Mouse (Mus musculus): Measurements from ENCODE around the gene Tnfrsf13c.
A peak's percentile ranks its signal among the peaks of the same experiment; 100 is the strongest.

The Tnfrsf13c gene

GRCm38 (mm10) chr15:82207105-82207459 lies 17.1 kb downstream of the Tnfrsf13c start:
- no peak for DNase-seq

DNA sequence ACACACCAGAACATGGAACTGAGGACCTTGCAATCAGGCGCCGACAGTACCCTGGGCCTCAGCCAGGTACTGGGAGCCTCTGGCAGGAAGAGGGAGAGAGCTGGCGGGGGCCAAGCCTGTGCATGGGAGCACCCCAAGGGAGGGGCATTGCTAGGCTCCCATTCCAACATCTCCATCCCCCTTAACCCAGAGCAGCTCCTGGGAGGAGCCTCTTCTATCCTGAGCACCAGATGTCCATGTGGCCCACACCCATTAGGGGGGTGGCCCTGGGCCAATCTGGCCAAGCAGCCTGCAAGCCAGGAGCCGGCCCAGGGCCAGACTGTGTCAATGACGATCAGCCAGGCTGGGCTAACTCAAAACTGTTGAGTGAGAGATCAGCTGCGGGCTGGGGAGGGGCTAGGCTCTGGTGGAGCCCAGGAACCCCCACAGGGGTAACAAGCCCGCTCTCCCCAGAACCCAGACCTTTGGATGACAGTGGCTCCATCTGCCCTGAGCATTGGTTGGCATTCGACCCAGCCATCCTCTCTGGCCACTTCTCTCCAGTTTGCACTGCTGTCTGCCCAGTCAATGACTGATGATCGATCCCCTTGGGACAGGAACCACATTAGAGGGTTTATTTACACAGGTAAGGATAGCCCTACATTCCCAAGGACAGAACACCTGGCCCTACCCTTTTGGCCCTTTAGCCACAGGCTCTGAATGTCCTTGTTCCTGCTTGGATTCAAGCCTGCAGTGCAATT lies 17.6 kb downstream of the Tnfrsf13c start:
- no peak for DNase-seq

- DNase-seq, result no peak
Observed at GRCm38 (mm10) chr15:82204680-82205371, 19.3 kb downstream of the Tnfrsf13c start.

DNA sequence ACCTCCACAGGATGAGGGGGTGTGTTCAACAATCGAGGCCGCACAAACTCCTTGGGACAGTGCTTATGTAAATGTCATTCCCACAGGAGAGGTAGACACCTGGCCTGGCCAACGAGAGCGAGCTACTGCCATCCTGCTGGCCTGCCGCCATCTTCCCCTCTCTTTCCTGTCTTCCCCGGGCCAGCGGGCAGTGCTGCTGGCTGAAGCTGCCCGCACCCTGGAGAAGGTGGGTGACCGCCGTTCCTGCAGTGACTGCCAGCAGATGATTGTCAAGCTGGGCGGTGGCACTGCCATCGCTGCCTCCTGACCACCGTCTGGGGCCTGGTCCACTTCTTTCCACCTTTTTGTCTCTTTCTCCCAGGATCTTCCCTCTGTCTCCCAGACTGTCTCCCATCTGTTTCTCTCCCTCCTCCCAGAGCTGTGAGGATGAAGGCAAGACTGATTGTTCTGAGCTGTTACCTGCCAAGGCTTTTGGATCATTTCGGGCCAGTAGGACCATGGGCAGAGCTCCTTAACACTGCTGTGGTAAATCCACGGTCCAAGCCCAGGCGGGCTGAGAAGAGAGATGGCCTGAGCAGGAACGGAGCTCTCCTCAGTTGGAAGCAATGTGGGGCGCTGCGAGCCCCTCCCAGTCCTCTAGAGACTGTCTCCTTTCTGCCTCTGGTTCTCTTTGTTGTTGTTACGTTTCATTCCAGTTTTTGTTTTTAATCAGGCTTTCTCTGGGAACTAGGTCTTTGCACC lies 20.4 kb downstream of the Tnfrsf13c start:
- no peak for DNase-seq

DNA sequence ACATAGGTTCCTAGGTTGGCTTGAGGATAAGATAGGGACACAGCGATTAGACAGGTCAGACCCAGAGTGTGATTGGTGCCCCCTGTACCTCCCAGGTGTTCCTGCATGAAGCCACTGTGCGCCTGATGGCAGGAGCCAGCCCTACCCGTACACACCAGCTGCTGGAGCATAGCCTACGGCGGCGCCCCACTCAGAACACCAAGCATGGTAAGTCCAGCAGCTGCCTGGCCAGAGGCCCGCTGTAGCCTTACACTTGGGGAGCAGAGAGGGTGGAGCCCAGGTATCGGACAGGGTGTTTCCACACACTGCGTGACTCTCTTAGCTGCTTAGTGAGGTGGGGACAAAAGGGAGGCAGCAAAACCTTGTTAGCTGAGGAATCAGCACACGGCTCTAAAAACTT lies 21.1 kb downstream of the Tnfrsf13c start:
- no peak for DNase-seq

- no peak for DNase-seq
Observed at GRCm38 (mm10) chr15:82202086-82202485, 22.1 kb downstream of the Tnfrsf13c start.

DNA sequence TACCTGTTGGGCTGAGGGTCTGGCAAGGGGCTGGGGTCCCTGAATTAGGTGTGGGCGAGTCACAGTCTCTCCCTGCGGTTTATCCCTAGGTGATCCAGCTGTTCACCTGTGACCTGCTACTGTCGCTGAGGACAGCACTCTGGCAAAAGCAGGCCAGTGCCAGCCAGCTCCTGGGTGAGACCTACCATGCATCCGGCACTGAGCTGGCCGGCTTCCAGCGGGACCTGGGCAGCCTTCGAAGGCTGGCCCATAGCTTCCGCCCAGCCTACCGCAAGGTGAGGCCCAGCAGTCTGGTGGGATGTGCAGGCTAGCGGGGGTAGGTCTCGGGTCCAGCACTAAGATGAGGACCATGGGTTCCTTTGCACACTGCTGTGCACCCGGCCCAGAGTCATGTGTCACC lies 24.6 kb downstream of the Tnfrsf13c start:
- no peak for DNase-seq

DNA sequence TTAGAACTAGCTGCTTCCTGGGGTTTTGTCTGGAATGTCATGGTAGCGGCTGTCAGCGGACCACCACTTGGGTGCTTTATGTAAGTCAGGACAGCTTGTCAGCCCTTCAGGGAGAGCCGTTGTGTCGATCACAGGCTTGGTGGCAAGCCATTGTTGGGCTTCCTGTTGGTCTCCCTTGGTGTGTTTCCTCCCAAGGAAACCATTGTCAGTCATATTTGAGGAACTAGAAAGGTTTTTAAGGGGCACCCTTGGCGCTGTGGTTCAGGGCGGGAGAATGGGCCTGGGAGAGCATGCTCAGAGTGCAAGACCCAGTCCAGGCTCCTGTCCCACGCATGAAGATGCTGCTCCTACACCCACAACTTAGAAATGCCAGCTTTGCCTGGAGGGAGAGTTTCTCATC lies 25.8 kb downstream of the Tnfrsf13c start:
- no peak for DNase-seq

GRCm38 (mm10) chr15:82197937-82198336 lies 26.2 kb downstream of the Tnfrsf13c start:
- no peak for DNase-seq

GRCm38 (mm10) chr15:82197246-82197750 lies 26.9 kb downstream of the Tnfrsf13c start:
- DNase-seq, result no peak

GRCm38 (mm10) chr15:82196300-82196699 lies 27.9 kb downstream of the Tnfrsf13c start:
- DNase-seq, result no peak

DNA sequence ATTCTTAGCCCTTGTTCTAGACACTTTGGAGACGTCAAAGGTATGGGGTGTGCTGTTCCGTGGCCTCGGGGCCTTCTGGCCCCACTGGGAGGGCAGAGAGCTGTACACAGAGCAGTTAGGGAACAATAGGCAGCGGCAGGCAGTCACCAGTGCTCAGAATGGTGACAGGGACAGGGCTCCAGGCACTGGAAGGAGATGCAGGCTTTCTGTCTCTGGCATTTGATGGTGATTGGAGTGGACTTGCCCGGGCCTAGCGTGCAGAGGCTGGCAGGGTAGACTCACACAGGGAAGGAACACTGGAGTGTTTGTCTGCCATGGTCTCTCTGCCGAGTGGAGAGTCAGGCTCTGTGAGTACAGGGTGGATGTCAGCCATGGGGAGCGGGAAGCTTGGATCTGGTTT lies 31.6 kb downstream of the Tnfrsf13c start:
- DNase-seq, result no peak

DNA sequence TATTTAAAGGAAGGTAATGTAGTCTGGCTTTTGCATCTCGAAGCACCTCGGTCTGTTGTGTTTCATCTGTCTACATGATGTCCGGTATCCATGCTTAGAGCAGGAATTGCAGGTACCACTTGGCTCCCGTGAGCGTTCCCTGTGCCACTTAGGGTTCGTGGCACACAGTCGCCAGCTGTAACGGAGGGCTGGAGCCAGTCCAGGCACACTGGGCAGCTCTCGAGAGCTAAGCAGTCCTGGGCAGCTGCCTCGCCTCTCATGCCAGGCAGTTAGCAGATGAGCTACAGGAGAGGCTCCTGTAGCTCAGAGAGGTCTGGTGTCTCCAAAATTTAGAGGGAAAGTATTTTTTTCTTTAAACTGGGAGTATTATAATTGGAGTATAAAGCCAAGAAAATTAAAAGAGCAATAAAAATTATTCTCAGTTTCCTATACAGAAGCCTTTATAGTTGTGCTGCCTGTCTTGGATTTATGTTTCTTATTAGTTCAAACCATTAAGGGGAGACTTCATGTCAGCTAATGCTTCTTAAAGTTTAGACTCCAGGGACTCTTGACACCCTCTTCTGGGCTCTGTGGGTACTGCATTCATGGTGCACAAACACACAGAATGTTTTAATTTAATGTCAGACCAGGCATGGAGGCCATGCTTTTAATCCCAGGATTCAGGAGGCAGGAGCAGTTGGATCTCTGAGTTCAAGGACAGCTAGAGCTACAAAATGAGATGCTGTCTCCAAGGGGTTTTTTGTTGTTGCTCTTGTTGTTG lies 35.5 kb downstream of the Tnfrsf13c start:
- DNase-seq, result peak in 1 of 2 experiments; percentile 71

DNA sequence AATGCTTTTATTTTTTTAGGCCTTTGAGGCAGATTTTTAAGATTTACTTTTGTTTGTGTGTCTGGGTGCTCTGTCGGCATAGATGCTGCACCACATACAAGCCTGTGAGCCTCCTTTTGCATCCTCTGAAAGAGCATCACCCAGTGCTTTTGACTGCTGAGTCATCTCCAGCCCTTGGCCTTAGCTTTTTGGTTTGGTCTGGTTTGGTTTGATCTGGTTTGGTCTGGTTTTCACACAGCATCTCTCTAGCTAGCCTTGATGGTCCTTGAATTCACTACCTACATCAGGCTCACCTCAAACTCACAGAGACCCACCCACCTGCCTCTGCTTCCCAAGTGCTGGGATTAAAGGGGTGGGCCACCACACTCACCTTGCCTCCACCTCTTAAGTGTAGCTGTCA lies 36.2 kb downstream of the Tnfrsf13c start:
- DNase-seq, result no peak

- no peak for DNase-seq
Observed at GRCm38 (mm10) chr15:82187401-82187800, 36.8 kb downstream of the Tnfrsf13c start.

DNA sequence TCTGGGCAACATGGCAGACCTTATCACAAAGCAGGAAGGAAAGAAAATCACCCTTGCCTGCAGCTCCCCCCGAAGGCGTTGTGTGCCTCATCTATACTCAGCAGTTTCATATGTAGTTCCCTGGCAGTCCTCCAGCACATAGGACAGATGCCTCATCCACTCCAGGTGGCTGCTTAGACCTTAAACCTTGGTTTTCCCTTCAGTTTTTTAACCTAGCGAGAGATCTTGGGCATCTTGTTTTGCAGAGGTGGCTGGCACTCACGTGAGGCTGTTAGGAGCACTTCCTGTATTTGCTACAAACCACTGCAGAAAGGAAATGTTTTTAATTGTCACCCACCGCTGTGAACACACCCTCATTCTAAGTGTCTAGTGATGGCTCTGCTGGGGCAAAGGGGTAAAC lies 37.2 kb downstream of the Tnfrsf13c start:
- DNase-seq, result no peak

- DNase-seq, result no peak
Observed at GRCm38 (mm10) chr15:82186131-82186530, 38.0 kb downstream of the Tnfrsf13c start.

GRCm38 (mm10) chr15:82185062-82185783 lies 38.9 kb downstream of the Tnfrsf13c start:
- no peak for DNase-seq

- DNase-seq, result peak; percentile 83 to 87
Observed at GRCm38 (mm10) chr15:82184656-82185055, 39.5 kb downstream of the Tnfrsf13c start.

- DNase-seq, result peak; percentile 60 to 64
Observed at GRCm38 (mm10) chr15:82184183-82184582, 40.0 kb downstream of the Tnfrsf13c start.

GRCm38 (mm10) chr15:82183596-82183995 lies 40.6 kb downstream of the Tnfrsf13c start:
- DNase-seq, result no peak

DNA sequence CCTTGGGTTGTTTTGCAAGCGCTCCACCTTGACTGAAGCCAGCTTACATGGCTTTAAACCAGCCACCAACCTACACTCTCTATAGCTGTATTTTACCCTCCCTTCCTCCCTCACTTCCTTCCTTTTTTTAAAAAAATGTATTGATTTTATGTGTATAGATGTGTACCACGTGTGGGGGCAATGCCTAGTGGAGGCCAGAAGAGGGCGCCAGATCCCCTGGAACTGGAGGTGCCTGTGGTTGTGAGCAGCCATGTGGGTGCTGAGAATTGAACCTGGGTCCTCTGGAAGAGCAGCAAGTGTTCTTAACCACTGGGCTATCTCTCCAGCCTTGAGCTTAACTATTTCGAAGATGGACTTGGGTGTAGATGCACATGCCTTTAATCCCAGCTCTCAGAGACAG lies 41.9 kb downstream of the Tnfrsf13c start:
- DNase-seq, result no peak
